Mouse (Mus musculus): ENCODE results near the gene Dnm3.

Gene Dnm3

DNA sequence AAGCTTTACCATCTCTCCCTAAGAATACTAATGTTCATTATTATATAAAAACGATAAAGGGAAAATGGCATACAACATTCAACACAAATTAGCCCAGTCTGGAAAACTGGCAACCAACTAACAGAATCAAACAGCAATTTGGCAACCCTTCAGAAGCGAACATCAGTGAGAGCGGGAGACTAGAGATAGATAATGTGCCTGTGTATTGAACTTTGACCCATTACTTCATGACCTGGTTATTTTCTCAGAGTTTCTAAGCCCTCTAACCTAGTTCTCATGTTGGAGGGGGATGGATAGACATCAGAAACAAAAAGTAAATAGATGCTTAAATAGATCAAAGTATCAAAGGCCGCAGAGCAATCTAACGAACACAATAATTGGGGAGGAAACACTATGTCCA is 230.6 kb downstream of the Dnm3 start:
- no peak for DNase-seq (ENCODE audit: low spot score)

DNA sequence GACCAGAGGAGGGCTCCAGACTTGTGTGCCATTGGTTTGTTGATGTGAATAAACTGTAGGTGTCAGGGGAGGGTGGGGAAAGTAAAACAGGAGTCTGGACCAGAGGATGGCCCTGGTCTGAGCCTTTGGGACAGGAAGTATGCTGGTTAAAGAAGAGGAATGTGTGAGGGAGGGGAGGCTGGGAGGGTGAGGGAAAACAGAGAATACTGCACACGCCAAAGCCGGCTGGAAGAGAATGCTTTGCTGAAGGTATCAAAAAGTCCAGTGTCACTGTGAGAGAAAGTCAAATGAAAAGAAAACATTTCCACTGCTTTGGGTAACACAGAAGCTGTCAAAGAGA is 234.2 kb downstream of the Dnm3 start:
- DNase-seq (ENCODE audit: low spot score), result no peak

DNA sequence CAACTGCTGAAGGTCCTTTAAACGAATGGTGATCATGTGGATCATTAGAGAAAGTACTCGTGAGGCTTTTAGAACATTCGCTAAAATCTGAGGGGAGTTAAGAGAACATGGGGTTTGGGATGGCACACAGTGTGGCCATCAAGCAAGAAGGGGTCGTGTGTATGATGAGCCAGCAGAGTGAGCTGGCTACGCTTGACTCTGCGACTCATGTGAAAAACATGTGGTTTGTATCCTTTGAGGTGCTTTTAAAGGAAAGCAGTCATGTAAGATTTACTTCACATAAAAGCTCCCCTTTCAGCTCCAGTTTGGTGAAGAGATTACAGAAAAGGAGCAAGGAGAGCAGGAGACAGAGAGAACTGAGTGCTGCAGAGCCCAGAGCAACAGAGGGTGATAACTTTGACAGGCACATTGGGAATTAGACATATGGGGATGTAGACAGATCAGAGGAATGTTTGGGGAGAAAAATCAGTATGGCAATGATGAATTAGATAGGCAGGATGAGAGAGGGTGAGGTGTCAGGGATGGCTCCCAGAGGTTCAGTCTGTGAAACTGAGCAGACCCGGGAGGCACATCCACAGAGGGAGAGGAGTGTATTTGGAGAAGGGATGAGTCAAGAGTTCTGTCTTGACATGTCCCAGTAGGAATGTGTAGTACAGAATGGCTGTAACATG is 234.7 kb downstream of the Dnm3 start:
- no peak for DNase-seq (ENCODE audit: low spot score)

DNA sequence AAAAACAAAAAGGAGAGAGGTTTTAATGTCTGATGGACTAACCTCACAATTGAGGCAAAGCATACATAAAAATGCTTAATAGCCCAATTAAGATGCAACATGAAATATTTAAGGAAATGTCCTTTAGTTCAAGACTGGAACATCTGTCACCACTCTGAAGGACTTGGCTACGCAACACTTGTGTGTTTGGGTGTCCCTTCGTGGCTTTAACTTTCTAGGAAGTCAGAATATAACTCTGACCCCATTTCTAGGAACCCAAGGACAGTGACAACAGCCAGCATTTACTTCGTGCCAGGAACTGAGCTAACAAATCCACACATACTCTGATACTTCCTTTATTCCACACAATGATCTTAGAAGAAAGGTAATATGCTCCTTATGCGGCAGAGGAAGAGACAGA is 237.1 kb downstream of the Dnm3 start:
- no peak for DNase-seq (ENCODE audit: low spot score)

DNA sequence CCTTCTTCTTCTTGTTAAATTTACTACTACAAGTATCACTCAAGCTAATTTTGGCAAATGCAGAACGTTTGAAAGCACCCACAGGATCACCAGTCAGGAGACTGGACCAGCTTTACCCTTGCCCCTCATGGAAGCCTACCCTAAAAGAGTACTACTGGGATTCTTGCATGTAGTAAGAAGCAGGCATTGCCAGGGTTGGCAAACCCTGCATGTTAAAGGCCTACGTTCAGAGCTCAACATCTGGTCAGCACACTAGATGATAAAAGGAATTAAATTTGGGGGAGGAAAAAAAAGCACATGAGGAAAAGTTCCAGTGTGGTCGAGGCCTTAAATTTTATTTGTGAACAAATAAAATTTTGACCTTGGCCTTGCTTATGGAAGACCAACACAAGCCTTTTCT is 239.2 kb downstream of the Dnm3 start:
- no peak for DNase-seq (ENCODE audit: low spot score)

DNA sequence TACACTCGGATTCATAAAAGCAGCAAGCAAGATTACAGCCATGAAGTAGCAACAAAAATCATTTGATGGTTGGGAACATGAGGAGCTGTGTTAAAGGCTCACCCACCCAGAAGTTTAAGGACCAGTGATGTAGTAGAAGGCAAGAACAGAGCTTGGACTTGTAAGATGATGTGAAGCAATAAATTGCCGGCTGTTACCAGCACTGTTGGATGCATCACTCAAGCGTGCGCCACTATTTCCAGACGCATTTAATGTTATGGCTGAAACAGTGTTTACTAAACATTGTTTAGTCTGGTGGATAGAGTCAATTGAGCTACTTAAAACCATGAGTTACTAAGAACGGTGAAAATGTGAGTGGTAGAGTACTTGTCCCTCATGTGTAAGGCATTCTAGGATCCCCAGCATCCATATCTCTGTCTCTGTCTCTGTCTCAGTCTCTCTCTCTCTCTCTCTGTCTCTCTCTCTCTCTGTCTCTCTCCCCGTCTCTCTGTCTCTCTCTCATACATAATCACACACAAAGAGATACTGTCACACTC is 241.1 kb downstream of the Dnm3 start:
- DNase-seq (ENCODE audit: low spot score), result no peak

DNA sequence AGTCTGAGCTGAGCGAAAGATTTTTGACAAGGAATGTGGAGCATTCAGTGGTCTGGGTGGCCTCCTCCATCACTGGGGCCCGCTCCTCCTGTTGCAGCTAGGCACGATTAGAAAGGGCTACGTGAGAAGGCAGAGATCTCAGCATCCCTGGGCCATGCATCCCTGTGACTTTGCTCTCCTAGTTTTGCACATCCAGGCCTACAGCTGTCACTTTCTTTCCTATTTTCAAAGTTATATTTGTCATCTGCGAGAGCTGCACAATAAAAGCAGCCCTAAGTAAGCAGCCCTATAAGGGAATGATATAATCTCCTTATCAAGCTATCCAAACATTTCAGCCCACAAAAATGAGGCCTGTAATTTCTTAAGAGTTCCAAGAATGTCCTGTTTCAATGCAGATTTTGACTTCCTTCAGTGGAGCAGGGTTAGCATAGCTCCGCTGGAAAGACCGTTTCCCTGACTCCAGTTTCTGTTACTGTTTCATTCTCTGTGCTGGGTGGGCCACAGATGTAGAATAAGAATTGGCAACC is 252.2 kb downstream of the Dnm3 start:
- no peak for DNase-seq (ENCODE audit: low spot score)

DNA sequence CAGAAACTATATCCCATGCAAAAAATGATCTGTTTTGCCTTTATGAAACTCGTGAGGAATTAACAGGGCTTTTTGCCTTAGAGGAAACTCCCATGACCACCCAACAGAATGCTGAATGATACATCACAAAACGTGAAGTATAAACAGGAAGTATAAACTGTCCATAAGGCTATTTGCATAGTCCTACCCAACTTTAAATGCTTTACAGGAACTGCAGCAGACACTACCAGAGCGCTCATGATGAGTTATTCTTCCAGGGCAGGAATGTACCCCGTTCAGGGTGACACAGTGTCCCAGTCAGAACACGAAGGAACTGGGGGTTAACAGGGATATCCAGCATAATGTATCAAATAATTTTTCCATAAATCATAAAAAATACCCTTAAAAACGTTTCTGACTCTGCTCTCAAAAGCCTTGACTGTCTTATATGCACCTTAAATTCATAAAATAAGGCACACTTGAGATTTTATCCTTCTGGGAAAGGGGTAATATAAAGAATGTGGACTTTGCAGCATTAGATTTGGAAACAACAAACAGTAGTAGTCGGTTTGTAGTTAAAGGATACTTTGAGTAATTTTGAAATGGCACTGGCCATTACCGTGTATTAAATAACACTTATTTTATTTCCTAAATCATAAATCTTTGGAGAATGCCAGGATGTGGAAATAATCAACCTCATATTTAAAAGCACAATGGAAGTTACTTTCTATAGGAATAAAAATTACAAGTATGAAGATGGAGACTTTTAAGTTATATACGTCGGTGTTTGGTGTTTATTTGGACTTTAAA is 252.8 kb downstream of the Dnm3 start:
- DNase-seq (ENCODE audit: low spot score), result no peak

DNA sequence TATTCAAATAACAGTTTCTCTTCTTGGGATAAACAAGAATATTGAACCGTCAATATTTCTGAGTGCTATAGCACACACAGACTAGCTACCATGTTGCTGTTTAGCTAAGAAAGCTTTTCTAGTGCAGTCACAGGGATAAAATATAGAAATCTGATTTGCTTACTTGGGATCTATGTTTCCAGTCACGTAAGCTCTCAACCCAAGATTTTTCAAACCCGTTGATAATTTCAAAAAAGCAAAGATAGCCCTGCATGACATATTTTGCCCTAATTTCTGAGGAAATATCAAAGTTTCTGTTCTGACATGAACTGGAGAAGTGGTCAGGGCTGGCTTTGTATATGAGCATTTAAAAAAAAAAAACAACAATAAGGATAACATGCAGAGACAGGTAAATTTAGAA is 253.8 kb downstream of the Dnm3 start:
- DNase-seq (ENCODE audit: low spot score), result no peak

DNA sequence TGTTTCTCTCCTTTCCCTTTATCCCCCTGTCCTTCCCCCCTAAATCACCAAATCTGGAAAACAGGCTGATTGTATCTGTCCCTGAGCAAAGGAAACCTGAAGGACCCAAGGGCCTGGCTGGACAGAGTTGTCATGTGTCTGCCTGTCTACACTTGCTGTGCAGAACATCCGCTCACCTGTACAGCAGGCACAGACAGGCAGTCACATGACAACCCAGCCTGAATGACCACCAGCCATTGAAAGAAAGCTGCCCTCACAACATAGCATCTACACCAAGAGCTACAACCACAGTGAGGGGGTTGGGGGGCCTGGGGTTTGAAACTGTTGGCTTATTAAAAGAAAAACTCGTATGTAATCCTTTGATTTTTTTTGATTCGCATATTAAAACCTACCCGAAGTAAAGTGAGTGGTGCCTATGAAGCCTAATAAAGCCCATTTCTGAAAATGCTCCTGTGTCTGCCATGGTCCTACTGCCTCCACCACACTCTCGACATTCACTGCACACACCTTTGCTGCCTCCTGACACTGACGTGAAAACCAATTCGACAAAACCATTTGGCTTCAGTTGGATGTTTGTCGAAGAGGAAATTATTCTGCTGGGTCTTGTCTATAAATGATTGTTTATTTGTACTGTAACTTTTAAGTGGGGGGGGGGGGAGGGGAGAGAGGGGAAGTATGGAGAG is 254.4 kb downstream of the Dnm3 start:
- DNase-seq (ENCODE audit: low spot score), result no peak

DNA sequence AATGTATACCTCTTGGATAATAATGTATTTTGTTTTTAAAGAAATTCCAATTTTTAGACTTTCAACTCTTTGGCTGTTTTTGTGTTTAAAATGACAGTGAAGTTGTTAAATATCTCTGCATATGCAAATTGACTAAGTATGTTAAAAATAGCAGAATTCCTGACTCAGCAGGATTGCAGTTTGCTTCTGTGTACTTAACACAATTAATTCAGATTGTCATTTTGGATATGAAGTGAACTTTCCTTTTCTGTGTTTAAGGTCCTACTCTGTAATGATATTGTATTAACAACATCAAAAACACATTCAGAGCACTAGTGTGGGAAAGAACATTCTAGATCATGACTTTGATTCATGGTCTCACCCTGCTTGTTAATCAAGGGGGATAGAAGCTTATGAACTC is 255.5 kb downstream of the Dnm3 start:
- no peak for DNase-seq (ENCODE audit: low spot score)

DNA sequence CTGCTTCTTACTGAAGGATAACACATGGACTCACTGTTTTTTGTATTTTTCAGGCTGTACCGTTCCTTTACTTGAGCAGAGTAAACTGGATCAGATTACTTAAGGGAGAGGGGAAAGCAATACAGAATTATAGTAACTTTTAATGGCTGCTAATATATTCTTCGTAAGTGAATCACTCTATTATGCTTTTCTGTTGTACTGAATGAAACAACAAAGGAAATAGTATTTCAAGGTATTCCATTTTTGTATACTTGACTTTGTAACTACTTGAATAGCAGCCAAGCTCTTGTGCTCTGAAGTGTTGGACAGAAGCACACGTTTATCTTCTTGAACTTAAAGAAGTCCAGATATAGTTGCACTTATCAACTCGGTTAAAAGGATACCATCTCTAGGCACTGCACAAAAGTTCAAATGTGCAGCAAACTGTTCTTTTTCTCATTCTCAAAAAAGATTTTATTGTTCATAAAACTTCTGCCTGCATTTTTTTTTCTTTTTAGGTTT is 256.0 kb downstream of the Dnm3 start:
- no peak for DNase-seq (ENCODE audit: low spot score)

DNA sequence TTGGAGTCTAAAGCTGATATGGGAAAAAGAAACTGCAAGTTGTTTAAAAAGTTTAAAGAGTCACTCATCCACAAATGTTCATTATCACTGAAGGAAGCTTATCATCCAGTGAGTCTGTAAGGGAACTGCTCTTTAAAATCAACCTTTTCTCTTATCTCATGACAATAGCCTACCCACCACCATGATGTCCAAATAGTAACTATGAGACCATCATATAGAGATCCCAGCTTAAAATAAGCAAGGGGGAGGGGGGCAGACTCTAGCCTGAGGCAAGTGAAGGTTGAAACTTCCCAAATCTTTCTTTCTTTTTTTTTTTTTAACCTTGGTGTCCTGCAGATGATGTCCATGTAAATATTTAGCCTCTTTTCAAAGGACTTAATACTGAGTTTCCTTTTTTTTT is 256.9 kb downstream of the Dnm3 start:
- DNase-seq (ENCODE audit: low spot score), result no peak

DNA sequence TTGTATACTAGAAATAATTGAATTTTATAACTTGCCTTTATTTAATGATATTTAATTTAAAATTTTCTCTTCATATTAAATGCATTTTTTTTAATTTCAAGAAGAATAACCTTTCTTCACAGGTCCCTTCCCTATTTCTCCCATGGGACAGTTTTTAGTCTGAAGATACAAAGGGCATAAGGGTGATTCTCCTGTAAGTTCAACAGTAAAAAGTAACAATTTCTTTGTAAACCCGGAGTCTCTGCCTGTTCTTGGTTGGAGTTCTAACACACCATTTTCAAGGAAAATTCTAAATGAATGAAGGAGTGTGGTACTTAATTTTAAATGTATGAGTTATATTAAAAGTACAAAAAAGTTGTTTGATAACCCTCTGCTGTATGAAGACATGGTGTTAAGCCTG is 258.1 kb downstream of the Dnm3 start:
- no peak for DNase-seq (ENCODE audit: low spot score)

DNA sequence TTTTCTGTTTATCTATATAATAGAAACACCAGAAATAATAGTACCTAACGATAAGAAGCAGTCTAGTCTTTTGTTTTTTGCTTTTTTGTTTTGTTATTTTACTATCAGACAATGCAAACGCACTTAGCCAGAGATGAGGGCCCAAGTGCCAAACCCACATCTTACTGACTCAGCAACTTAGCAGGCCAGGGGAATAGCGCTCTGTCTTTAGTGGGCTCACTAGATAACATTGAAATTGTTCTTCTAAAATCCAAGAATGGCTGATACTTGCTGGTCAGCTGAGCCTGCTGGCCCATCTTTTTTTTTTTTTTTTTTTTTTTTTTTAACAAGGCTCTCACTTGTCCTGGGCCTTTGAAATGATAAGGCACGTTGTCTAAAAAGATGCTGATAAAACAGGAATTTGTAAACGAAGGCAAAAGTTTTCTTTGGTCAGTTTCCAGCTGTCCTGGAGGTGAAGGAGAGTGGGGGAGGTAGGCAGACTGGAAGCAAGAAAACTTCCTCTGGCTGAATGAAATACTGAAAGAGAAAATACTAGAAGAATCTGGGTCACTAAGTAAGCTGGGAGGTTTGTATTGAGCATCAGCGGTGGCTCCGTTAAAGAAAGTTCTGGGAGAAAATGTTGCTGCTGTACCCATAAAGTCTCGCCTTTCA is 259.2 kb downstream of the Dnm3 start:
- DNase-seq (ENCODE audit: low spot score), result no peak

DNA sequence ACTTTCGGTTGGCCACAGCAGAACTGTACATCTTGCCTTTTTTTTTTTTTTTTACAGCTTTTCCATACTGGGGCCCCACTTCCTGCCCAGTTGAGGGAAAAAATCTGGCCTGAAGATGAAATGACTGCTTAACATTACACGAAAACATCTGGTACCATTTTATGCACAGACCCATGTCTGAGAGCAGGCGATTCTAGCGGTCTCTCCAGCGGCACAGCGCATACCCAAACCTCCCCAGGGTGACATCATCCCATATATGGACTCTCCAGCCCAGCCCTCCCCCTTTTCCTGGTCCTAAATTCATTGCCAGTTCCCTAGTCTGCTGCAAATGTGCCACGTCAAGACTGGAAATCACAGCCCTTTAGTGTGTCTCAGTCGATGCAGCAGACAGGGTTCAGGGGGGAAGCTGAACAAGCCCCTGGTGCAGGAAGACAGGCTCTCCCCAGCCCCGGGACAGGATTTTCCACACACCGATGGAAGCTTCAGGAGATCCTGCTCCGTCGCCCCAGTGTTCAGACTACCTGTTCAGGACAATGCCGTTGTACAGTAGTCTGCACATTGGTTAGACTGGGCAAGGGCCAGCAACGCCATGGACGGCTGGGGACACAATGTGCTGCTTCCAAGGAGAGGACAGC is 260.4 kb downstream of the Dnm3 start:
- no peak for DNase-seq (ENCODE audit: low spot score)

DNA sequence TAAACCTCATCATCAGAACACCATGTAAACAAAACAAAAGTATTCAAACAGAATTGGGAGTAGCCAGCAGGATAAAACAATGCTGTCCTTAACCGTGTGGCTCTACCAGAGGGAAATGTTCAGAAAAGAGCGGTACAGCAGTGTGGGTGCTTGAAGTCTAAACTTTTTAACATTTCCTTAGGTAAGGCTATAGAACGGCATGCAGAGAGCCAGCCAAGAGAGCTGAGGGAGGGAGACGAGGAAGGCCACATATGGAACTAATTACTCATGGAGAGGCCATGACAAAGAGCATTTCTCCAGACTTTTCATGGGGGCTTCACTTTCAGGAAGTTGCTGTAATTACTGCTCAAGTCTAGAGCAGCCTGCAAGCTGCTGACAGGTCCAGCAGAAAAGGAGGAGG is 261.2 kb downstream of the Dnm3 start:
- DNase-seq (ENCODE audit: low spot score), result no peak

DNA sequence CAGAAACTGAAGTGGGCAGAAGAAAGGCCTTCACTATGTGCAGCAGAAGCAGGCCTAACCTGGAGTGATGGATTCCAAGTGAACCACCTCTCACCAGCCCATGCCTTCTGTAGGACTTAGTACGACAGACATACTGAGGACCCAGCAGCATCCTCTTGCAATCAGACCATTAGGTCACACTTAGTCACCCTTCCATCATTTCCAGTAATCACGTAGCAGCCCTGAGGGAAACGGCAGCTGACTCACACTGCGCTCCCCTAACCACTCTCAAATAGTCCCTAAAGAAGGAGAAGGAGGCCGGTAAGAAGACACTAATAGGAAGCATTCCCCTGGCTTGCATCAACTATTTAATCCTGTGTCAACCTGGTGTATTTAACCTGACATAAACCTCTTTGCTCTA is 262.1 kb downstream of the Dnm3 start:
- no peak for DNase-seq (ENCODE audit: low spot score)

DNA sequence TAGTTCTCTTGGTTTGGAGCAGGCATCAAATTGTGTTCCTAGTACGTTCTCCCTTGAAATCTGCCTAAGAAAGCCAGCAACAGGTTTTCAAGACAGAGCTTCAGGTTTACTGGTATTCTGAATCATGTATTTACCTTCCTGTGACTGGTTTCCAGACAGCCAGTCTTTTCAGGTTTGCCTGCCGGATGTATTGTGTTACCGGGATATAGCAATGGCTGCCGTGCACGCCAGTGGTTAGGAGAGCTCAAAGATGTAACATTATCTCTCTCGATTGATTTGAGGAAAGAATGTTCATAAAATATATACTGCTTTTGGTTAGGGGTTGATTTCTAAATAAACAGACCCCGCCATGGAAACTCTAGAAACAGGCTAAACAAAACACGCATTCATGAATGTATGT is 264.8 kb downstream of the Dnm3 start:
- DNase-seq (ENCODE audit: low spot score), result no peak

DNA sequence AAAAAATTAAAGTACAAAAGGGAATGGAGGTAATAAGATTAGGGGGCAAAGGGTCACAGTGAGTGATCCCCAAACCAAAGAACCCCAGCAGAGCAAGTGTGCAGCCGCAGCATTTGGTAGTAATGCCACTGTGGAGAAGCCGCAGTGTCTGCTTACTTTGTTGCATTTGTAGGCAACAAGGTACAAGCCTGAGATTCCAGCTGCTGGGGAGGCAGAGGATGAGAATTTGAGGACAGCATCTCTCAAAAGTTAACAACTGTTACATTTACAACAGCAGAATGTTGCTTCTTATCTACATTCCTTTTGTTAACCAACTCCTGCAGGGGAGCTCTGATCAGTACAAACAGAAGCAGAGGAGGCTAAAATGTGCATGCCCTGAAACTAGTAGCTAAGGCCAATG is 267.3 kb downstream of the Dnm3 start:
- no peak for DNase-seq (ENCODE audit: low spot score)

DNA sequence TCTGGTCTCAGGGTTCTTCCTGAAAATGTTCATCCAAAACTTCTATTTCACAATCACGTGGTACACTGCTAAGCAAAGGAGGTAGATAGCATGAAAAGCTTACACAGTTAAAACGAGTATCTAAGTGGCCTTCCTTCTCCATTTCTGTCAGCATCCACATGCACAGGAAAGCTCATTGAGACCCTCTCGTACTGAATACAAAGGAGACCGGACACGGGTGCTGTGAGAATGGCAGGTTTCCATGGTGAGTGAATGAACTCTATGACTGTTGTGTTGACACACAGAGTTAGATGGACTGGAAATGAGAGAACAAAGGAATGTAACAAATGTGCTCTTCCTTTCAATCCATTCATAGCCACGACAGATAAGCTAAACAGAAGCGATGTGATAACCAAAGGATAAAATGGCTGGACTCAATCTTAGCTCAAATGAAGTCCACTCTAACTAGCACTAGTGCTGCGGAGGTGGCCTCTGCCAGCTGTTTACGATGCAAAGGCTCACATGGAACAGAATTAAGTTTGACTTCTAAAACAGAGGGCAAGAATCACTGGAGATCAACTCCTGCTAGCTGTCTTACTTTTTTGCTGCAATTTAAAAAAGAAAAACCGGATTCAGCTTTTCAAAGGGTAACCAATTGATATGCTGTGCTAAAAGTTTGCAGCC is 268.2 kb downstream of the Dnm3 start:
- DNase-seq (ENCODE audit: low spot score), result no peak
